Mouse (Mus musculus): ENCODE measurements around the gene Gpsm3. TPM values are rescaled to one million over a fixed set of nuclear protein-coding genes. Genes with fewer than 3 reads are reported as not detected.

Gene Gpsm3
- polyA plus RNA-seq, 1 experiment from 2014 or later = 3.8 TPM

DNA sequence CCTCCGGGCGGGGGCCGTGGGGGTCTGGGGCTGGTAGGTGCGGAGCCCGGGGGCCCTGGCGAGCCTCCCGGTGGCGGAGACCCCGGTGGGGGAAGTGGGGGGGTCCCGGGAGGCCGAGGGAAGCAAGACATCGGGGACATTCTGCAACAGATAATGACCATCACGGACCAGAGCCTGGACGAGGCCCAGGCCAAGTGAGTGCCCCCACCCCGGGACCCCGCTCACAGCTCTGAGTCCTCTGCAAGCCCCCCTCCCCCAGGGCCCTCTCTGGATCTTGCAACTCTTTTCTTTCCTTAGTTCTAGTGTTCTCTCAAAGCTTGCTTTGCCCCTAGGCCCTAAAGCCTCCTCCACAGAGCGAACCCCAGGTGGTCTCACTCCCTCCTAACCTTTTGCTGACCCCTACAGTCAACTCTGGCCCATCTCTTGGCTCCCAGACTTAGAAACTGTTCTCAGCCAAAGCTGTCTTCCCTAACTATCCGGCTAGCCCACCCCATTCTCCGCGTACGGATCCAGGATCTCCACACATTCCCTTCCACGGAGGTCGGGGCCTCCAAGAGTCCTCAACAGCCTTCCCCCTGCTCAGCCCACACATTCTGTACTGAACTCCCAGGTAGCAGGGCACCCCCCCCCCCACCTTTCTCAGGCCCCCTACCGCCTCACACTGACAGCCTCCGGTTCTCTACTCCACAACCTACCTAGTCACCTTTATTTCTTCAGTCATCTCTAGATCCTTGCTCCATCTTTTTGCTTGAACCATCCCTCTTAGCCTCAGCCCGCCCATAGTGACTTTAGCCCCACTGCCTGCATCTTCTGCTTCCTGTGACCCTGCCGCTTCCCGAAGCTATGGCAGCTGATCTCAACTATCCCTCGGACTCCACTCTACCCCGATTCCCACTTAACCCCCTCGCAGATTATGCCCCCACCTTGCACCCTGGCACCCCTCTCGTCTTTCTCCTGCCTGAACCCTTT, 3.3 kb downstream of the Gpsm3 start:
- Histone ChIP-seq H3K36me3 (replicated peaks) (peaks cover 5% of the 10 kb centered on the region; the same call in 1 of the 2 replicates), H3K27me3 (replicated peaks) (no peaks in the 10 kb centered on the region), H3K27ac (peak overlapping the region; percentile 98), H3K9ac (peak overlapping the region; percentile 92), H3K4me2 (peak overlapping the region; percentile 90), H3K4me1 (peaks cover 56% of the 10 kb centered on the region), H3K4me3 (peak overlapping the region; percentile 80), H3K9me3 (no peaks in the 10 kb centered on the region)
- ATAC-seq (replicated peaks) = peak; percentile 18
- under 1% methylated on average over 31 of the region's 32 CpGs for WGBS

DNA sequence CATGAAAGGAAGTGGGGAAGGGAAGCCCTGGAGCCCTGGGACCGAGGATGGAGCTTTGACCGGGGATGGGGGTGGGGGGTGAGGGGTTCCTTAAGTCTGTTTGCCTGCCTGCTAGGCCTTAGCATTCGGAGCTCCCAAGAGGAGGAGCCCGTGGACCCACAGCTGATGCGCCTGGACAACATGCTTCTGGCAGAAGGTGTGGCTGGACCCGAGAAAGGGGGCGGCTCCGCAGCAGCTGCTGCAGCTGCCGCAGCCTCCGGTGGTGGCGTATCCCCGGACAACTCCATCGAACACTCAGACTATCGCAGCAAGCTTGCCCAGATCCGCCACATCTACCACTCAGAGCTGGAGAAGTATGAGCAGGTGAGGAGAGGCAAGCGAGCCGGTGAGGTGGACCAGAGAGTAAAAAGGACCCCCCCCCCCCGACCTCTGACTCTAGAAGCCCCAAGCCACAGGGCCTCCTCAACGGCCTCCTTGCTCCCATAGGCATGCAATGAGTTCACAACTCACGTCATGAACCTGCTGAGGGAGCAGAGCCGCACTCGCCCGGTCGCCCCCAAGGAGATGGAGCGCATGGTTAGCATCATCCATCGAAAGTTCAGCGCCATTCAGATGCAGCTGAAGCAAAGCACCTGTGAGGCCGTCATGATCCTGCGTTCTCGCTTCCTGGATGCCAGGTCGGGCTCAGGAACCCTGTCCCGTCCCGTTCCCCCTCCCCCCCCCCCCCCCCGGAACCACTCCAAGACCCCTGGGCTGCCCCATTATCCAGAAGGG, 4.3 kb downstream of the Gpsm3 start:
- Histone ChIP-seq H3K36me3 (replicated peaks) (peaks cover 5% of the 10 kb centered on the region; the same call in 1 of the 2 replicates), H3K4me1 (peaks cover 47% of the 10 kb centered on the region), H3K4me2 (peak overlapping the region; percentile 90), H3K27ac (peak overlapping the region; percentile 98), H3K9me3 (no peaks in the 10 kb centered on the region), H3K4me3 (peak overlapping the region; percentile 80), H3K27me3 (replicated peaks) (no peaks in the 10 kb centered on the region), H3K9ac (peak overlapping the region; percentile 92)
- WGBS = 43% methylated on average over 33 of the region's 34 CpGs
- no peak for ATAC-seq (replicated peaks)

DNA sequence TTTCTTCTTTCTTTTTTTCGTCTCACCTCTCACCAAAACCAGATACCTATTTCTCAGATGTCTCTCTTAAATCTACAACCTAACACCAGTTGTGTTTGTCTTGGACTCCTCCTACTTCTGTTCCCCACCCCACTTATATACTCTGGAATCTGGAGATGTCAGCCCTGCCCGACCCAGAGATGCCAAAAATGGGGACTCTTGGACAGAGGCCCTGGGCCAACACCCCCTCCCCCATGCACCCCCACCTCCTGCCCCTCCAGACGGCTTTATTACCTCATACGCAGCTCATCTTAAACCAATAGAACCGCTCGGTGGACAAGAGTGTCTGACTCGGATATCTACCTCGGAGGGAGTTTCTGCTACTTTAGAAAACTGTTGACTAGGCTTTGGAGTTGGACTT, 6.5 kb downstream of the Gpsm3 start:
- Histone ChIP-seq H3K27me3 (replicated peaks) (no peaks in the 10 kb centered on the region), H3K4me3 (no peak overlapping the region), H3K9me3 (no peaks in the 10 kb centered on the region), H3K4me1 (peaks cover 31% of the 10 kb centered on the region), H3K9ac (no peak overlapping the region), H3K36me3 (replicated peaks) (peaks cover 12% of the 10 kb centered on the region; the same call in 1 of the 2 replicates), H3K4me2 (no peak overlapping the region), H3K27ac (no peak overlapping the region)
- WGBS = 80% methylated on average over 8 of the region's 8 CpGs
- no peak for ATAC-seq (replicated peaks)

DNA sequence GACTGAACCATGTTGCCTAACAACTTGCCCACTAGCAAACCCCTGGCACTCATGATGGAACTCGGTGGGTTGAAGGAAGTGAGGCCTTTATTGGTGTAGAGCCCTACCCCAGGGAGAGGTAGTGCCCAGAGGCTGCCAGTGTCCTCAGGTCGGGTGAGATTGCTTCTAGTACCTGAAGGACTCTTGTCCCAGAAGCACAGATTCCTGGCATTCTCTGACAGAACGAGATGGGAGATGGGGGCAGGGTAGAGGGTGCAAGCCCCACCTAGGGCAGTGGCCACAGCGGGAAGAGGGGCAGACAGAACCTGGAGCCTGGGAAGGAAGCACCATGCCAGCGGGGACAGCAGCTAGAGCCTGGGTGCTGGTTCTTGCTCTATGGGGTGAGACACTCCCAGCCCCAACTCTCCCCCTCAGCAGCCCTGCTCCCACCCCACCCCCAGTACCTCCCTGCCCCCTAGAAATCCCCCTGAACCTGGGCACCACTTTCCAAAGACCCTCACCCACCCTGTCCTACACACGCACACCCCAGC, 8.0 kb downstream of the Gpsm3 start, which contains the start of gene Ager:
Gene Ager, plus strand, starts transcription at position 297 of the 530 bp plus-strand sequence.
- WGBS = 24% methylated on average over 6 of the region's 6 CpGs
- no peaks in the 10 kb centered on the region for H3K9me3 ChIP-seq
- H3K4me3 ChIP-seq = no peak within 1 kb of the TSS
- H3K4me1 ChIP-seq = peaks cover 34% of the 10 kb centered on the region
- H3K27ac ChIP-seq = no peak within 1 kb of the TSS
- H3K4me2 ChIP-seq = no peak within 1 kb of the TSS
- H3K9ac ChIP-seq = no peak within 1 kb of the TSS
- H3K27me3 ChIP-seq (replicated peaks) = no peaks in the 10 kb centered on the region
- peaks cover 15% of the 10 kb centered on the region; the same call in 1 of the 2 replicates for H3K36me3 ChIP-seq (replicated peaks)
- no peak for ATAC-seq (replicated peaks)

DNA sequence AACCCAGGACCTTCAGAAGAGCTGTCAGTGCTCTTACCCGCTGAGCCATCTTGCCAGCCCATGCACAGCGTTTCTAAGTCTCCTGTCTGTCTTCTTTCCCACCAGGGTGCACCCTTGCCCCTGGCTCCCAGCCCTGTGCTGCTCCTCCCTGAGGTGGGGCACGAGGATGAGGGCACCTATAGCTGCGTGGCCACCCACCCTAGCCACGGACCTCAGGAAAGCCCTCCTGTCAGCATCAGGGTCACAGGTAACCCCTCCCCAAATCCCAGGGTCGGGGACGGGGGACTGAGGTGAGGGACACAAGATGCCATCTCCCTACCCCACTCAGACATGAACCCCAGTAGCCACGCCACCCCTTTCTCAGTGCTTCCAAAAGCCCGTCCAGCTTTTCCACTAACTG, 10.3 kb downstream of the Gpsm3 start:
- ATAC-seq (replicated peaks) = no peak
- no peak overlapping the region for H3K27ac ChIP-seq
- H3K27me3 ChIP-seq (replicated peaks) = no peaks in the 10 kb centered on the region
- no peak overlapping the region for H3K4me3 ChIP-seq
- H3K36me3 ChIP-seq (replicated peaks) = peaks cover 15% of the 10 kb centered on the region; the same call in 1 of the 2 replicates
- WGBS = 77% methylated on average over 9 of the region's 9 CpGs
- peaks cover 26% of the 10 kb centered on the region for H3K4me1 ChIP-seq
- H3K4me2 ChIP-seq = no peak overlapping the region
- no peaks in the 10 kb centered on the region for H3K9me3 ChIP-seq
- H3K9ac ChIP-seq = no peak overlapping the region

DNA sequence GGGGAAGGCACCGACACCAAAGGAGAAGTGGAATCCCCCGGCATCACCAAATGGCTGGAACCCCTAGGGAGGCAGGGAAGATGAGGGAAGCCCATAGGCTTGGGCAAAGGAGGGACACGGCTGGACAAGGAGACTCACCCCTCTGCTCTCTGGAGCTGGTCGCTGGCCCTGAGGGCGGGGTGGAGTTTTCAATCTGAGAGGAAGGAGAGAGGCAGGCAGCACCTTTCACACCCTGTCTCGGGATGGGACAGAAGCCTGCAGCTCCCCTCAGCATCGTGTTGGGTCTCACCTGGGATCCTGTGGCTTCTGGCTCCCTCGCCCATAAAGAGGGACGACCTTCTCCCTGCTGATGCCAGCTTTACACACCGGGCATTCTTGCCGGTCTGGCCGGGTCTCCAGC, 12.2 kb downstream of the Gpsm3 start:
- ATAC-seq (replicated peaks) = no peak
- H3K4me1 ChIP-seq = peaks cover 29% of the 10 kb centered on the region
- H3K9ac ChIP-seq = peak overlapping the region; percentile 66; the same call in 1 of the 2 replicates
- peaks cover 11% of the 10 kb centered on the region; the same call in 1 of the 2 replicates for H3K36me3 ChIP-seq (replicated peaks)
- H3K4me3 ChIP-seq = peak overlapping the region; percentile 86; the same call in 1 of the 2 replicates
- H3K9me3 ChIP-seq = no peaks in the 10 kb centered on the region
- no peak overlapping the region for H3K27ac ChIP-seq
- WGBS = 90% methylated on average over 12 of the region's 12 CpGs
- H3K4me2 ChIP-seq = peak overlapping the region; percentile 63
- no peaks in the 10 kb centered on the region for H3K27me3 ChIP-seq (replicated peaks)

DNA sequence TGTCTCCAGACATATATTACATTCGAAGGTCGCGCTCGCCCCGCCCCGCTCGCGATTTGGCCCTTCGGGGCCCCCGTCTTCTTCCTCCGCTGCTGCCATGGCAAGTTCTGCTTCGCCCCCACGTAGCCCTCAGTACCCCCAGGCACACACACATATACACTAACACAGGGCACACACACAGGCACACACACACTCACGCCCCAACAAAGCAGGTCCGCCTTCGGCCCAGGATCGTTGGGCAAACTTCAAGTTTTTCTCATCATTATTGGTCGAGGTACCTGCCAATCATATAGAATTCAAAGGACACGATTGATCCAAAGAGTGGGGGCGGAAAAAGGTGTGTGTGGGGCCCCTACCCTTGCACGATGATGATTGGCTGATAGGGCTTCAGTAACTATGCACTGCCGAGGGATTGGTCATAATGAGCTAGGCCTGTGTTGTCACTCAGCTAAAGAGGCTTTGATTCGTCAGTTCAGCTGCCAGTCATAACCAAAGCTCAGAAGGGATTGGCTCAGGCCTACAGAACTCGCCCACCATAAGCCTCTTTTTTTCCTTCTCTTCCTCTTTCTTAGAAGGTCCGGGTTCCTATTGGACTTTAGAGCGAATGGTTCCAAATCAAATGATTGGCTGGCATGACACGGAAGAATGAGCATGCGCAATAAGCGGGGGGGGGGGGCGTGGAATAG, 13.9 kb downstream of the Gpsm3 start, which contains the start of gene Rnf5:
Gene Rnf5, minus strand, starts transcription at position 316 of the 686 bp plus-strand sequence.
- peak within 1 kb of the TSS; percentile 92 for H3K27ac ChIP-seq
- no peaks in the 10 kb centered on the region for H3K27me3 ChIP-seq (replicated peaks)
- ATAC-seq (replicated peaks) = peak; percentile 95
- 1% methylated on average over 30 of the region's 30 CpGs for WGBS
- peaks cover 11% of the 10 kb centered on the region; the same call in 1 of the 2 replicates for H3K36me3 ChIP-seq (replicated peaks)
- H3K4me2 ChIP-seq = peak within 1 kb of the TSS; percentile 70
- H3K4me1 ChIP-seq = peaks cover 45% of the 10 kb centered on the region
- peak within 1 kb of the TSS; percentile 86 for H3K4me3 ChIP-seq
- no peaks in the 10 kb centered on the region for H3K9me3 ChIP-seq
- H3K9ac ChIP-seq = peak within 1 kb of the TSS; percentile 94

DNA sequence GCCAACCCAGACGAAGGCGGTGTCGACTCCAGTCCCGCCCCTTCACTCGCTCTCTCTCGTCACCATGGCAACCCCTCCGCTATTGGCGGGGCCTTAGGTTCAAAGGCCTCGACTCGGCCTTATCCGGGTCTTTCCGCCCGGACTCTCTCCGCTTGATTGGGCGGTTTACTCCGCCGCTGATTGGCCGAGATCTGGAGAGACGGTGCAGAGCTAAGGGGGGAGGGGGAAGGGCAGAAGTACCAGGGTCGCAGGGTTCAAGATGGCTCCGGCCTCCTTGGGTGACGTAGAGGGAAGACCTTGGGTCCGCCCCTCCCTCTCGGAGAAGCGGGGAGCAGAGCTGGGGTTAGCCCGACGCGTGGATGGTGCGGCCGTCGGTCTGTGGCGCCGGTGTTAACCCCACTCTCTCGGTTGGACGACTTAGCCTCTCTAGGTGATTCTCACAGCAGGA, 14.5 kb downstream of the Gpsm3 start, which contains the start of gene Agpat1:
Gene Agpat1, plus strand, starts transcription at position 202 of the 448 bp plus-strand sequence.
- Histone ChIP-seq H3K36me3 (replicated peaks) (peaks cover 11% of the 10 kb centered on the region; the same call in 1 of the 2 replicates), H3K4me2 (peak within 1 kb of the TSS; percentile 70), H3K27ac (peak within 1 kb of the TSS; percentile 92), H3K9me3 (no peaks in the 10 kb centered on the region), H3K9ac (peak within 1 kb of the TSS; percentile 94), H3K4me3 (peak within 1 kb of the TSS; percentile 86), H3K4me1 (peaks cover 51% of the 10 kb centered on the region), H3K27me3 (replicated peaks) (no peaks in the 10 kb centered on the region)
- peak; percentile 87 for ATAC-seq (replicated peaks)
- 0% methylated on average over 35 of the region's 35 CpGs for WGBS

DNA sequence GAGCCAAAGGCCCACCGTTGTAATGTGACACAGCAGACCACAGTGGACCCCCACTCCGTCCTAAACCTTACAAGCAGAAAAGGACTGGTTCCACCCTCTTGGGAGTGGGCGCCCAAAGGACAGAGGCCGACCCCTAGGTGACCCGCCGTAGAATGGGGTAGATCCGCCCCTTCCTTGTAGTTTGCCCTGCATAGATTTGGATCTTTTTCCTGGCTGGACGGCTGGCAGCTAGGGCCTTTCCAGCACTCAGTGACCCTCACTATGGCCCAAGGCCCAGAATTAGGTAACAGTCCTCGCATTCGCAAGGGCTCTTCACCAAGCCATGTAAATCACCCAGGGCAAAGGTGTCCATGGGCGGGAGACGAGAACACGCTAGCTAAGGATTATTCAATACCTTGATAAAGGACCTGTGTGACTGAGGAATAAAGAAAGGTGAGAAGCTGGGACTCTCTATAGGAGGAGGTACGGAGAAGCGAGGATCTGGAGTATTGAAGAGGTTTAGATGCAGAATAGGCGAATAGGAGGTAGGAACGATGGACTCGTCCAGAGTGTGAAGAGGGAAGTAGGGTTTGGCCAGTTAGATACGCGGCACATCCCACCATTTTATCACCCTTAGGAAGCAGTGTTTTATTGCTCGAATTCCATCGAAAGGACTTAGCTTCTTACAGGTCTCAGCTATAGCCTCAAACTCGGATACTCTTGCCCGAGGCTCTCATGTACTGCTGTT, 15.1 kb downstream of the Gpsm3 start:
- Histone ChIP-seq H3K4me3 (peak overlapping the region; percentile 86), H3K4me1 (peaks cover 52% of the 10 kb centered on the region), H3K9ac (peak overlapping the region; percentile 94), H3K9me3 (no peaks in the 10 kb centered on the region), H3K36me3 (replicated peaks) (peaks cover 11% of the 10 kb centered on the region; the same call in 1 of the 2 replicates), H3K27me3 (replicated peaks) (no peaks in the 10 kb centered on the region), H3K27ac (peak overlapping the region; percentile 92), H3K4me2 (peak overlapping the region; percentile 70)
- no peak for ATAC-seq (replicated peaks)
- WGBS = 17% methylated on average over 24 of the region's 24 CpGs

DNA sequence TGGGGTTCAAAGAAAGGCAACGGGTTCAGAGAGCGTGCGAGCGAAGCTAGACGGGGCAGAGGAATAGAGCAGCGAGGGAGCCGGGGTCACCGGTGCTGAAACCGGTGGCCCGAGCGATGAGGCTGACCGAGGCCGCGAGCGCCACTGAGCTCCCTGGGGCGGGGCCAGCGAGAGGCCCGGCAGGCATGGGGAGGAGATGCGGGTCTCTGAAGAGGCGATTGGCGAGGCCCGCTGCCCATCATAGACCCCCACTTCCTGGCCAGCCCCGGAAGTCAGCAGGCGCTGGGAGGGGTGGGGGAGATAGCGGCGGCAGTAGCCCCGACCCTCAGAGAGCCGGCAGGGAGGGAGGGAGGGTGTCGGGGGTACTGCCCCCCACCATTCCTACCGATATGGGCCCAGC, 16.0 kb downstream of the Gpsm3 start:
- ATAC-seq (replicated peaks) = peak; percentile 50
- Histone ChIP-seq H3K4me2 (peak overlapping the region; percentile 70), H3K9ac (peak overlapping the region; percentile 94), H3K27ac (peak overlapping the region; percentile 92), H3K36me3 (replicated peaks) (peaks cover 5% of the 10 kb centered on the region; the same call in 1 of the 2 replicates), H3K9me3 (no peaks in the 10 kb centered on the region), H3K4me1 (peaks cover 52% of the 10 kb centered on the region), H3K27me3 (replicated peaks) (no peaks in the 10 kb centered on the region), H3K4me3 (peak overlapping the region; percentile 86)
- under 1% methylated on average over 23 of the region's 30 CpGs for WGBS
